Mouse (Mus musculus): ENCODE results near the gene Mmp20.

Gene Mmp20

DNA sequence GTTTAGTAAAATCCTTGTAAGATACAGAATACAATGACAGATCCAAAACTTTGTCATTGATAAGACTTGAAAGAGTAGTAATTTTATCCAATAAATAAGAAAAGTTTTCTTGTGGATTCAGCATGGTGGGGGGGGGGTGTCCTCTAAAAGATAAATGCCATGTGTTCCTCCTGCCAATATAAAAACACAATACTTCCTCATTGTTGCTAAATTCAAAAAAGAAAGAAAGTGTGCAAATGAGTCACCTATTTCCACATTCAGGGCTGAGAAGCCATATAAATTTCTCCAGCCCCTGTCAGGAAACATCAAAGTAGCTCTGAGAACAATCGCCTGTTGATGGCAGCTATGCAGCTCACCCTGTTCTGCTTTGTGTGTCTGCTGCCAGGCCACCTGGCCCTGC is 63.8 kb downstream of the Mmp20 start, which contains the start of gene Mmp7:
Mmp7 (plus strand) TSS at position 301 of the 400 bp plus-strand sequence.
- DNase-seq (ENCODE audit: low spot score in 2 of 2) = no peak

DNA sequence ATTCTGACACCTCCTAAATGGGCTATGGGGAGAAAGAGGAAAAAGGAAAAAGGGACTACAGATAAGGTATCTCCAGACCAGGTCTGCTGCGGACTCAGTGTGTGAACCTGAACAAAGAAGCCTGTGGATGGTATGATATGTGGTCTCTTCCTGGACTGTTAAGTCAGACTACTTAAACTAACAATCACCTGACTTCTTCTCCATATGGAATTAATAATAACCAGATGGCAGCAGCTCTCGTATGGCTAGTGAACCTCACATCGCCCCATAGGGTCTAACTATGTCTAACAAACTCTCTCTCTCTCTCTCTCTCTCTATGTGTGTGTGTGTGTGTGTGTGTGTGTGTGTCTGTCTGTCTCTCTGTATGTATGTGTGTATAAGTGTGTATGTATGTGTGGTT is 65.9 kb downstream of the Mmp20 start:
- no peak for DNase-seq (ENCODE audit: low spot score in 2 of 2)

DNA sequence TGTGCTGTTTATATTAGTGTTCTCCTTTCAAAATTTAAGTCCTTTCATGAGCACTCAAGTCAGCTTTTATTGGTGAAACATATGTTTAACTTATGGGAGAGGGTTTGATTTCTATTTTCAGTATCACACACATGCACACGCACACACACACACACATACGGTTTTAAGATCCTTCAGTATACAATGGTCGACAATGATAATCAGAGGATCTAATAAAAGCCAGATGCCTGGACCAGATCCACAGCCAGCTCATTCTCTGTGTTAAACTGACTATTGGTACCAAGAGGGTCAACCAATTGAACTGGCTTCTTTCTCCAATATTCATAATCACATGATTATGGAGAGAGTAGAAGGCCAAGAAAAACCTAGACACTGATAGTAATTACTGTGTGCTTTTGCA is 67.6 kb downstream of the Mmp20 start:
- DNase-seq (ENCODE audit: low spot score in 2 of 2) = no peak

DNA sequence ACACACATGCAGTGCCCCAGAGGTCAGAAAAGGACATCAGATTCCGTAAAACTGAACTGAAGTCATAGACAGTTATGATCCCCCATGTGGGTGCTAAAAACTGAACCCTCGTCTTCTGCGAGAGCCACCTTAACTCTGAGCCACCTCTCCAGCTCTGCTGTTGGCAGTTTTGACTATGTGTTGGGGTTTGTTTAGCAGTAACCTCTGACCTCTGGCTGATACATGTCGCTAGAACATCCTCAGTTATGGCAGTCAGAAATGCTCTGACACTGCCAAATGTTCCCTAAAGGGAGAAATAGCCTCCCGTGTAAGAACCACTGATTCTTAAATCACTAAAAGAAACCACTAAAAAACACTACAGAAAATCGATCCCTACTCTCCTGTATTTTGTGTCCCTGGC is 80.7 kb downstream of the Mmp20 start:
- DNase-seq (ENCODE audit: low spot score in 2 of 2) = no peak

DNA sequence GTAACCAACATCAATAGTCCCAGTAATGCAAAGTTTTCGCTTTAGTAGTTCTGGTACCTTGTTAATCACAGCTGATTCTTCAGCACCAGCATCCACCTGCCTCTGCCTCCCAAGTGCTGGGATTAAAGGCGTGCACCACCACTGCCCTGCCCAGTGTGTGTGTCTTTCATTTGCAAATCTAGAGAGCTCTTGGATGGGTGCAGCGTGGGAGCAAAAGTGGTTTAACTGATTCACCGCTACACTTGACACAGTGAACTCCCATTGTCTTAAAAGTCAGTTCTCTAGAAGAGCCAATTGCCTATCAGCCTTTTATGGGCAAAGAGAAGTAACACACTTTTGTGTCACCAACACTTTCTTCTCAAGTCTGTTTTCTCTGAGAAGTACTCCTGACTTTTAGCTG is 83.2 kb downstream of the Mmp20 start:
- DNase-seq (ENCODE audit: low spot score in 2 of 2) = no peak

DNA sequence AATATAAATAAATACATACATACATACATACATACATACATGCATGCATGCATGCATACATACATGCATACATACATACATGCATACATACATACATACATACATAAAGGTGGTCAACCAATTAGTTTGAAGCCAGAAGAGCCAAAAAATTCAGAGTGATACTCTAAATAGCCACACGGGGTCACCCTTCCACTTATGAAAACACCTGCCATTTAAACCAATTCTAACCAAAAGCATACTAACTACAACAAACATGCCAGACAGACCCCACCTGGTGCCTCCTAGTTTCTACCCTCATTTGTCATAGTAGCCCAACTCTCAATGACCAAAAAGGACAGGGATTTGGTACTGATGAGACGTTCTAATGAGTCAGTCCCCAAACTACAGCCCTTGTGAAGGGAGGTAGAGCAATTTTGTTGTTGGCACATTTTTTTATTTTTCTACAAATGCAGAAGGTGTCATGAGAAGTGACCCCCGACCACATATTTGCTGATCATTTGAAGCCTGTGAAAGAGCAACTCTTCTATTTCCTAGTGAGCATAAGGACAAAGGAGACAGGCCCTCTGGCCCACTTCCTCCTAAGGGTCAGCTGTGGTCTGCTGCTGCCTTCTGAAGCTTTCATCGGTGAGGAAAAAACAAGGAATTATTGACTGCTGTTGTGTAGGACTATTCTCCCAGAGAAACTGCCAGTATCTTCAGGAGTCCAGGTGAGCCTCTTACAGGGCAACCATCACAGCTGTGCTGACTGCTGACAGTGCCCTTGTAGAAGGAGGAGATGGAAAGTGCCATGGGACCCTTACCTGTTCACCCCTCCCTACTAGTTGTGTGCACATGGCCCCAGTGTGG is 86.3 kb downstream of the Mmp20 start:
- no peak for DNase-seq (ENCODE audit: low spot score in 2 of 2)

DNA sequence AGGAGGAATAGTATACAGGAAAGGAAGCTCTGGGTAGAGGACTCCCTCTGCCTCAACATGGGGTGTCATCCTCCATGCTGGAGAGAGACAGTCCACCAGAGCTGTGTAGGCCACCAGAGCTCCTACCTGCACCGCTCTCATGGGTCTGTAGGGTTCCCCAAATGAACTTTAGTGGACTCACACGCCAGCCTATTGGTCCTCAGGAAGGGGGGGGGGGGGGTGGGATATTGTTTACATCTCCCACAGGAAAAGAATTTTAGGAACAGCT is 86.8 kb downstream of the Mmp20 start:
- DNase-seq (ENCODE audit: low spot score in 2 of 2) = no peak

DNA sequence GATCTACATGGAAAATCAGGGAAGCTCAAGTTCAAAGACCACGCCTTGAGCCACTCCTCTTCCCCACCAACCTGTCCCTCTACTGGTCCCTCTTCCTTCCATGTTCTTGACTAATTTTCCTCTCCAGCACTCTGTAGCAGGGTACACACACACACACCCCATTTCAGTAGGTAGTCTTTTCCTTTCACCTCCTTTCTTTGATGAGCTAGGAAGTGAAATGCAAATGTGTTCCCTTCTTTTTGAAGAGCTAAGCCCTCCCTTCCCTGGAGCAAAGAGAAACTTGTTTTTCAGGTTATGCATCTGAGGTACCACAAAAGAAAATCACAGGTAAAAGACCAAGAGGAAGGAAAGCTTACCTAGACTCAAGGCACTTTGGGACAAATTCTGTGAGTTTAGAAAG is 93.5 kb downstream of the Mmp20 start:
- DNase-seq (ENCODE audit: low spot score in 2 of 2) = no peak

Data from urinary bladder, postnatal 36 days (tissue).